Mouse (Mus musculus) forebrain, embryonic 16.5 days (tissue): ENCODE data around the gene Slc2a13. TPM values are rescaled to one million over a fixed set of nuclear protein-coding genes. Genes with fewer than 3 reads are reported as not detected.

Experiments
- ATAC-seq: fragments of 200-750 bp; cut with Nextera tagmentation; 2 replicates; pipeline ENCODE4 v1.8.0; 2017; ENCODE audit warnings: mild to moderate bottlenecking, moderate library complexity
- H3K27ac ChIP-seq: fragments of 300-500 bp; sonication (generic); 2 replicates; pipeline ENCODE4 v1.5.1; 2014; ENCODE audit warnings: low read length, control low read depth
- H3K27me3 ChIP-seq: fragments of 300-500 bp; sonication (generic); replicated peaks from 2 replicates; pipeline ENCODE4 v1.6.1; 2014; ENCODE audit warnings: low read length; ENCODE audit not compliant: control insufficient read depth, insufficient read depth
- H3K36me3 ChIP-seq: fragments of 300-500 bp; sonication (generic); 2 replicates; pipeline ENCODE4 v1.6.1; 2014; ENCODE audit not compliant: control insufficient read depth, insufficient read depth
- H3K4me1 ChIP-seq: fragments of 300-500 bp; sonication (generic); replicated peaks from 2 replicates; pipeline ENCODE4 v1.6.1; 2014; ENCODE audit warnings: low read length; ENCODE audit not compliant: control insufficient read depth, insufficient read depth
- H3K4me2 ChIP-seq: fragments of 300-500 bp; sonication (generic); 2 replicates; pipeline ENCODE4 v1.6.1; 2014; ENCODE audit warnings: mild to moderate bottlenecking, low read length, control low read depth
- H3K4me3 ChIP-seq: fragments of 300-500 bp; sonication (generic); replicated peaks from 2 replicates; pipeline ENCODE4 v1.5.1; 2014; ENCODE audit warnings: mild to moderate bottlenecking, low read length, control low read depth
- H3K9ac ChIP-seq: fragments of 300-500 bp; sonication (generic); replicated peaks from 2 replicates; pipeline ENCODE4 v1.6.1; 2014; ENCODE audit warnings: low read depth, low read length, control low read depth
- H3K9me3 ChIP-seq: fragments of 300-500 bp; sonication (generic); 2 replicates; pipeline ENCODE4 v1.6.1; 2016; ENCODE audit warnings: low read length; ENCODE audit not compliant: control insufficient read depth
- WGBS: fragments of 180-500 bp; shearing (Covaris S2); extraction: QIAGEN DNeasy Blood & Tissue Kit; methylation state at CpG from one replicate; pipeline ENCODE4 v1.1.7; 2014; 5-methylcytosine and 5-hydroxymethylcytosine counted together
- polyA plus RNA-seq: library from polyadenylated mRNA; unstranded; fragments of >200 nt; fragmentation: Nextera tagmentation; extraction: Ambion mirVana; gene quantifications from 2 replicates; pipeline ENCODE4 v1.2.1, GENCODE M21; 2015

Gene Slc2a13
- polyA plus RNA-seq, 1 experiment from 2014 or later: 2.5 TPM

DNA sequence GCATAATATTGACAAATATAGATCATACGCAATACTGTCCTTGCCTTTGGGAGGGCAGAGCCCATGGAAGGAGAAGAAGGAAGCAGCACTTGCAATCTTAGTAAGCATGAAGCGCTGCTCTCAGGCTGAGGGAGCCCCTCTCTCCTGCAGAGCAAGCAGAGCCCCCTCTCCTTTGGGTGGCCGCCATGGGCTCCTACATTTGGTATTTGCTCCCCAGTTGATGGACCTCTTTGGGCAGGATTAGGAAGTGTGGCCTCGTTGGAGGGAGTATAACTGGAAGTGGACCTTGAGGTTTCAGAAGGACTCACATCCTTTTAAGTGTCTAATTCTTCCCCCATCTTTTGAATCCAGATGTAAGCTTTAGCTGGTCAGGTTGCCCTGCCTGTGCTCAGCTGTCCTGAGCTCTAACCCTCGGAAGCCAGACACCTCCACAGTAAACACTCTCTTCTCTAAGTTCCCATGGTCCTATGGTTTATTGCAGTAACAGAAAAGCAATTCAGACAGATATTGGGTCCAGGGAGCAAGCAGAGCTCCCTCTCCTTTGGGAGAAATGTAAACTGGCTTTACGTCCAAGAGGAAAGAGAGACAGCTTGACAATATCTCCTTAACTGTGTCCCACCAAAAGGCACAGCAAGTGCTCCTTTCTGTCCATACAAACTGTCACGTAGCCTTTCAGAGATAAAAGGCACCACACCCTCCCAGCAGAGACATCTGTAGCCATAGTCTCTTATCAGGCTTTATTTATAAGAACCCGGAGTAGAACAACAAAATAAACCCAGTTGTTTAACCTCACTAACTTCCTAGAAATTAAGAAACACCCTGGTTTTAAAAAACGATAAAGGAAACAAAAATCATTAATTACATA lies 321.3 kb downstream of the Slc2a13 start:
- H3K36me3 ChIP-seq: no peaks in the 10 kb centered on the region
- H3K9ac ChIP-seq: no peak overlapping the region
- H3K4me2 ChIP-seq: no peak overlapping the region
- ATAC-seq: no peak
- no peak overlapping the region for H3K27ac ChIP-seq
- H3K27me3 ChIP-seq: no peaks in the 10 kb centered on the region
- WGBS: 72% methylated on average over 9 of the region's 9 CpGs
- H3K4me1 ChIP-seq: no peaks in the 10 kb centered on the region
- H3K4me3 ChIP-seq: no peak overlapping the region
- H3K9me3 ChIP-seq: no peaks in the 10 kb centered on the region

DNA sequence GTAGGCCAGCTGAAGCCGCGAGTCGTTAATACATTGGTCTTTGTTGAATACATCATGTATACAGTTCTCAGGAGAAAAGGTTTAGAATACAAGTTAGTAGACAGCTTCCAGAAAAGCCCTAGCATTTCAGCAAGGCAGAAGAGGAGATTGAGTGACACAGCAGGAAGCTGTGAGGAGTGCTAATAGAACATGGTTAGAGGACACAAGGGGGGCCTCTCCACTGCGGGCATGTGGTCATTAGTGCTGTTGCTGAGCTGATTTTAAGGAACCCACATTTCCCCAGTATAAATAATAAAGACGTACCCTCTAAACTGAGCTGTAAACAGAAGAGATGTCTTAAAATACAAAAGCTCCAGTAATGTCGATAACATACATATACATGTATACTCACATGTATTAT lies 322.2 kb downstream of the Slc2a13 start:
- Histone ChIP-seq H3K36me3 (no peaks in the 10 kb centered on the region), H3K27ac (no peak overlapping the region), H3K4me2 (no peak overlapping the region), H3K4me1 (no peaks in the 10 kb centered on the region), H3K9me3 (no peaks in the 10 kb centered on the region), H3K27me3 (no peaks in the 10 kb centered on the region), H3K4me3 (no peak overlapping the region), H3K9ac (no peak overlapping the region)
- 27% methylated on average over 6 of the region's 6 CpGs for WGBS
- no peak for ATAC-seq

- no peak overlapping the region for H3K27ac ChIP-seq
- WGBS: 91% methylated on average over 3 of the region's 3 CpGs
- no peaks in the 10 kb centered on the region for H3K9me3 ChIP-seq
- no peak overlapping the region for H3K4me2 ChIP-seq
- H3K4me1 ChIP-seq: no peaks in the 10 kb centered on the region
- no peak overlapping the region for H3K9ac ChIP-seq
- no peaks in the 10 kb centered on the region for H3K27me3 ChIP-seq
- no peak overlapping the region for H3K4me3 ChIP-seq
- no peaks in the 10 kb centered on the region for H3K36me3 ChIP-seq
- ATAC-seq: no peak
Observed at GRCm38 (mm10) chr15:91240683-91241335, 332.3 kb downstream of the Slc2a13 start.

- Histone ChIP-seq H3K36me3 (no peaks in the 10 kb centered on the region), H3K27ac (no peak overlapping the region), H3K4me3 (no peak overlapping the region), H3K9me3 (no peaks in the 10 kb centered on the region), H3K4me1 (no peaks in the 10 kb centered on the region), H3K9ac (no peak overlapping the region), H3K27me3 (no peaks in the 10 kb centered on the region), H3K4me2 (no peak overlapping the region)
- no peak for ATAC-seq
- WGBS: 87% methylated on average over 5 of the region's 5 CpGs
Observed at GRCm38 (mm10) chr15:91237294-91237693, 335.8 kb downstream of the Slc2a13 start.

Other genes starting within 250 kb of the Slc2a13 start
- 1.5 and 1.8 TPM in 2 replicates for gene Lrrk2, start 99.9 kb upstream of the Slc2a13 start, polyA plus RNA-seq